Mouse (Mus musculus) right cerebral cortex, adult 18-20 months (tissue): ENCODE results near the gene Shf.
A peak's percentile ranks its signal among the peaks of the same experiment; 100 is the strongest.

Experiments
- DNase-seq: peaks from one replicate; pipeline ENCODE4 v3.0.0; 2022; ENCODE audit warnings: mixed read lengths

The Shf gene

DNA sequence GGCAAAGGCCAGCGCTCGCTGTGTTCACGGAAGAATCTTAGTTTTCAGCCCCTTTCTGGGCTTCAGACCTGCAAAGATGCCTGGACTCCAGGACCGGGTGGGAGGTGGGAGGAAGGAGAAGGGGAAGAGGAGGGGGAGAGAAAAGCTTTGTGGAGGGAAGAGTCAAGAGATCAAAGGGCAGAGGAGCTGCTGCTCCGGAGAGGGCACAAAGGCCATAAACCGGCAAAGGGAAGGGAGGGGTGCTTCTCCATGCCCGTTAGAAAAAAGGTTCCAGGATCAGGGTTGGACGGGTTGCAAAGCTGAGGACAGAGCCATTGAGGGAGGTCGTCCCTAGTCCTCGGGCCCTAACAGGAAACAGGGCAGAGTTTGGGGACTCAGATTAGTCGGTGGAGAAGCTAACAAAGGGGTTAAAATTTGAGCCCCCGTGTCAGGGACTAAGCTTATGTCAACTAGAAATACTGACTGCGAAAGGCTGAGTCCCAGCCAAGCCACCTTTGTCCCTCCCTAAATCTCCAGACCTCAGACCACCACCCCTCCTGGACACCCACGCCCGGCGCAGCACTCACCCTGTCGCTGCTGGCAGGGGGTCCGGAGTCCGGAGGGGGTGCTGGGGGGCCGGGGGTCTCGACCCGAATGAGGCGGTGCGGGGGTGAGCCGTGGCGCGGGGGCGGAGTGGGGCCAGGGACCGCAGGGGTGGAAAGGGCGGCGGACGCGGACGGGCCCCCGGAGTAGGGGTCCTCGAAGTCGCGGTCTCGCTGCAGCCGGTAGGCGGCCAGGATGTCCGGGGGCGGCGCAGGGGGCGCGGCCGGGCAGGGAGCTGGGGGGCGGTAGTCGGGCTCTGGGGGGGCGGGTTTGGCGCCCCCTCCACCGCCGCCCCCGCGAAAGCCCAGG, 636 bp downstream of the Shf start:
- no peak for DNase-seq

DNA sequence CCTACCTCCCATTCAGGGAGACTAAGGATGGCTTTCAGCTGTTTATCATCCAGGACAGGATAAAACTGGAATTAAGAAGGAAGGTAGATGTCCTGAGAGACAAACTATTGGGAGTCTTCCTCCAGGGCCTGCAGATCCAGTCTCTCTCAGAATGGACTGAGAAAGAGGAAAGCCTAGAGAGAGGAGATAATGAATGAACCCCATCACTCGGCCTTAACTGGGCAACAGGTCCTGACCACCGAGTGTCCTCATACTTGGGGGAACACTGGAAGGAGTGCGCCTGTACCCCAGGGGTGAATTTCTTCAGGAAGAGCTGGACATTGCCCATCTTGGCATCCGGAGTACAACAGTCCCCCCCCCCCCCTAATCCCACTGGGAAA, 1.3 kb downstream of the Shf start:
- DNase-seq: no peak

- DNase-seq: no peak
Measured at GRCm38 (mm10) chr2:122367181-122367580, 1.8 kb downstream of the Shf start.

- DNase-seq: no peak
Measured at GRCm38 (mm10) chr2:122366706-122367105, 2.3 kb downstream of the Shf start.

GRCm38 (mm10) chr2:122366039-122366438, 2.9 kb downstream of the Shf start:
- no peak for DNase-seq

DNA sequence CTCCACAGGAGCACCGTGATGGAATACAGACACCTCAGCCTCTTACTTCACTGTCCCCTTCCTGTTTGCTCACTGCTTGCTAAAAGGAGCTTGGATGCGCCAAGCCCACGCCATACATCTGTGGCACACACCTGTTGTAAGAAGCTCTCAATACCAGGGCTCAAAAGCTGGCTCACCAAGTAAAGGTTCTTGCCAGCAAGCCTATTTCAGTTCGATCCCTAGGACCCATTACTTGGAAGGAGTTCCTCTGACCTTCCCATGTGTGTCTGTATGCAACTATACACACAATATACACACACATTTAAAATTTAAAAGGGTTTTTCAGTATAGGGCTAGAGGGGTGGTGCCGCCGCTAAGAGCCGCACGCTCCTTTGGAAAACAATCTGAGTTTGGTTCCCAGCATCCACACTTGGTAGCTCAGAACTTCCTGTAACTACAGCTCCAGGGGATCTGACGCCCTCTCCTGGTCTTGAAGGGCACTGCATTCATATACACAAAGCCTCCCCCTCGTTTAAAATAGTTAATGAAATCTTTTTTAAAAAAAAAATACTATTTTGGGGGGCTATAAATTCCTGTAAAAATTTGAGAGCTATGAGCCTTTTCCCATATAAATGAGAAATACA, 3.6 kb downstream of the Shf start:
- DNase-seq: no peak

DNA sequence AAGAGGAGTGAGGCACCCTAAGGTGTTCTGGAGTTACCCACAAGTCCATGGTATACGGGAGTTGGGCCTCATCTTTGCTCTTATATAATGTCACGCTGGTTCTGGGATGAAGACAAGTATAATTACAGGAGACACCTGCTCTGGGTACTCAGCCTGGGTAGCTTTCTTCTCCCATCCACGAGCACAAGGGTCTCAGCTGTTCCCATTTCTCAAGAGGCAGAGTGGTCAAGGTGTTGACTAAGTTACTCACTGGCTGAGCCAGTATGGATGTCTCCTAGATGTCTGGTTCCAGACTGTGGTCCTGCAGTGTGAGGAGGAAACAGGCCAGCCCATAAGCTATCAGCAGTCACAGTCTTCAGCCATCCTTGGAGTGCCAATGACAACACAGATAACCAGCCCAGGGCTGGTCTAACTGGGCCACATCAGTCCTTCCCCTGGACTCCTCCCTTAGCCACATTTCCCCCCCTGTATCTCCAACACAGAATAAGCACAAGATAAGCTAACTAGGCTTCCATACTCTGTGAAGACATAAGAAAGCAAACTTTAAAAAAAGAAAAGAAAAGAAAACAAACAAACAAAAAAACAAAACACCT, 4.5 kb downstream of the Shf start:
- DNase-seq: no peak

DNA sequence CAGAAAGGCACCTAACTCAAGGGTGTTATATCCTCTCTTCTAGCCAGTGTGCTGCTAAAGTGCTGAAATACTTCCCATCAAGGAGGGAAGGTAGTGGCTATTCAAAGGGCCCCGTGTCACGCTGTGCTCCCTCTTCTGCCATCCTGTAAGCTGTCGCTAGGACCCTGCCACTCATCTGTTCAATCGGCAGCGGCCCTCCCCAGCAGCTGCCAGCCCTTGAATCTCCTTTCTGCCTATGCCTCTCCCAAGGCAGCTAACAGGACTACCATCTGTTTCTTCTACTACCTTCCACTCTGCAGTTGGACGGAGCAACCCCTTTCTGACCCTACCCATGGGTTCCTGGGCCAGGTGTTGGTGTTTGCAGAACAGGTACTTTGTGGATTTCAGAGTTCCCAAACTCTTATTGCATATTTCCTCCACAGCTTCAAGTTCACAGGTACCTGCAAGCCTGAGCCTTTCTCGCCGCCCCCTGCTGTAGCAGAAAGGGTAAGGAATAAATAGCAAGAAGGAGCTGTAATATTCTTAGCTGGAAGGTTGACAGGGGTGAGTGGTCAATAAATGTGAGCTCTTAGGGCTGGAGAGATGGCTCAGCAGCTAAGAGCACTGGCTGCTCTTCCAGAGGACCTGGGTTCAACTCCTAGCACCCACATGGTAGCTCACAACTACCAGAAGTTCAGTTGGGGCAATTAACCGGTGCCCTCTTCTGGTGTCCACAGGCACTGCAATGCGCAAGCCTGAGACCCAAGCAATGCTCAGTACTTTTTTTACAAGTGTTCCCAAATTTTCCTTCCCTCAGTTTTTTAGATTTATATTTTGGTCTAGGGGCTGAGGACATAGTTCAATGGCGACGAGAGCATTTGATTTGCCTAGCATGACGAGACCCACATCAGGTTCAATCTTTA, 6.1 kb downstream of the Shf start:
- DNase-seq: no peak

DNA sequence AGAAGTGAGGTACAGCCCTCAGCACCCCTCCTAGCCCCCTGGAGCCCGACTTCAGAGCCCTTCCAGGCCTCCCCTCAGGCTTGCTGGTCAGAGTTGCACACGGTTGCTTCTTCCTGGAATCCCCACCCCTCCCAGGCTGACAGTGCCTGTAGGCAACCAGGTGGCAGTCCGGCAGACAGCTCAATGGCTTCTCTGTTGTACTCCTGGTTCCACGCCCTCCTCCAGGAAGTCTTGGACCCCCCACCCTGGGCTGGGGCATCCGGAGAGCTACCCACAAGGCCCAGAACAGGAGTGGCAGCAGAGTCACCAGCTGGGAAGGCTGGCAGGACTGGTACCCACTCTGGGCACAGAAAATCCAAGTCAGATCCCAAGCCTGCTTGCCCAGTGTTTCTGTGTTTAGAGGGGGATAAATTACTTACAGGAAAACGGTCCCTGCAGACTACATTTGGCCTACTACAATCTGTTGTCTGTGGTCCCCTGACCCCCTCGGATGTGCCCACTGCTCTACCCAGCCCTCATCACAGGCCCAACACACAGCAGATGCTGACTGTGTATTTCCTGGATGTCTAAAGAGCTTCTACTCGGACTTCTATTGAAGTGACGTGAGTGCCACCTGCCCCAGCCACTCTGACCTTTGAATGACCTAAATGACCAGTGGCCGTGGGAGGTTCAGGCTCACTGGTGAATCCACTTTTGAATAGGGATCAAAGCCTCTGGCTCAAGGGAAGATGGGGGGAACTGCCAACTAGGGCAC, 6.9 kb downstream of the Shf start:
- no peak for DNase-seq

DNA sequence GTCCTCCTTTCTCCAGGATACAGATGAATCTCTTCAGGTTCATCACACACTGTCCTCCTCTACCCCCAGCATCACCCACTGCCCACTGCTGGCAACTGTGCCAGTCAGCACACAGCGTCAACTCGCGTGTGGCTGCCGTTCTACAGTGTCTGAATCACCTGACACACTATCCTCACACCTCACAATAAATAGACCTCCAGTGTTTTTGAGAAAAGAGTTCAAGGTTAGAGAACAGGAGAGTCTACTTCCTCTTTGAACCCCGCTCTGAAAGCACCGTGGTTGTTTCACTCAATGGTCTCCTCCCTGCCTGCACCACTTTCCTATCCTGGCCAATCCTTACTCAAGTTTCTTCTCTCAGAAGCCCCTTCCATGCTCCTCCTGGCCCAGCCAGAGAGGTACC, 7.8 kb downstream of the Shf start:
- no peak for DNase-seq

DNA sequence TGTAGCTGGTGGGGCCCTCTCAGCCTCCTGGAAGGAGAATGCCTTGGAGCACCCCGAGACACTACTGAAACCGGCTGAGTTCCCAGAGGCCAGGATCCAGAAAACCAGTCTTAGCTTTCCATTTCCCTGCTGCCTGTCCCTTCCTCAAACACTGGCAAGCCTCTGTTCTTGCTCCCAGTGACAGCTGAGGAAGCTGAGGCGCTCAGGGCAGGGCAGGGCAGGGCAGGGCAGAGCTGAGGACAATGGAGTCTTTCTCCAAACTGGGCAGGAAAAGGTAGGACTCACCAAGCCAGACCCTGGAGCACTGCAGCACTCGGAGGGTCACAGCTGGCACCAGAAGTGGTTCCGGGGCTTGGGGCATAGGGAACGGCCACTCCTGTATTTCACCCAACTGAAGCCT, 8.7 kb downstream of the Shf start:
- DNase-seq: no peak

DNA sequence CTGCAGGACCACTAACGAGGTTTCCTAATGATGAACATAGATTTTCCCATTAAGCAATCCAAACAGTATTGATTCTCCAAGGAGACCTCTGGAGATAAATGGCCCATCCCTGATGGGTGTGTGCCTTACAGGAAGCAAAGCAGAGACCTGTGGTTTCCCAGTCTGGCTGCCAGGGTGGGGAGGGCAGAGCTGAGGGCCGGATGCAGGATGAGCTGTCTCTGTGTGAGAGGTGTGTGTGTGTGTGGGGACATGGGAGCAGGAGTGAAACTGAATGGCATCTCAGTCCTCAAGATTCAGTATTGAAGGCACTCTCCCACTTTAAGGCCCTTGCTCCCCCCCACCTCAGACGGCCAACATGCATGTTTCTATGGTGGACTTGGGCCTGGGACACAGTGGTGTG, 12.8 kb downstream of the Shf start:
- no peak for DNase-seq

- DNase-seq: no peak
Measured at GRCm38 (mm10) chr2:122355389-122355788, 13.6 kb downstream of the Shf start.

- no peak for DNase-seq
Measured at GRCm38 (mm10) chr2:122354191-122354929, 14.6 kb downstream of the Shf start.

DNA sequence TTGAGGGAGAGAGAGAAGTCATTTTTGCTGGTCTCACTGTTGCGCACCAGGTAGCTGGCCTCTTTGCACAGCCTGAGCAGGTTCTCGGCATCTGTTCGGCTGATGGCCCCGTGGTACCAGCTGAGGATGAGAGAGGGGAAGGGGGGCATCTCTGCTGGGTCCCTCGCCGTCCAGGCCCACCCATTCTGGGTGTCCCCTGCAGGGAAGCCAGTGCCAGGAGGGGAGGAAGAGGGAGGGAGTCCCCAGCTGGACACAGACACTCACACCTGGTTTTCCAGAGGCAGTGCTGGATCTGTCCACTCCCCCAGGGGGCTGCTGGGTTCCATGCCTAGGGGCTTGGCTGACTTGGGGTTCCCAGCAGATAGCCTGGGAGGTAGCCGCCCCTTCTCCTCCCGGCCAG, 15.2 kb downstream of the Shf start:
- DNase-seq: no peak

- DNase-seq: no peak
Measured at GRCm38 (mm10) chr2:122352992-122353391, 16.0 kb downstream of the Shf start.

- peak; percentile 62 for DNase-seq
Measured at GRCm38 (mm10) chr2:122351931-122352329, 17.0 kb downstream of the Shf start.

DNA sequence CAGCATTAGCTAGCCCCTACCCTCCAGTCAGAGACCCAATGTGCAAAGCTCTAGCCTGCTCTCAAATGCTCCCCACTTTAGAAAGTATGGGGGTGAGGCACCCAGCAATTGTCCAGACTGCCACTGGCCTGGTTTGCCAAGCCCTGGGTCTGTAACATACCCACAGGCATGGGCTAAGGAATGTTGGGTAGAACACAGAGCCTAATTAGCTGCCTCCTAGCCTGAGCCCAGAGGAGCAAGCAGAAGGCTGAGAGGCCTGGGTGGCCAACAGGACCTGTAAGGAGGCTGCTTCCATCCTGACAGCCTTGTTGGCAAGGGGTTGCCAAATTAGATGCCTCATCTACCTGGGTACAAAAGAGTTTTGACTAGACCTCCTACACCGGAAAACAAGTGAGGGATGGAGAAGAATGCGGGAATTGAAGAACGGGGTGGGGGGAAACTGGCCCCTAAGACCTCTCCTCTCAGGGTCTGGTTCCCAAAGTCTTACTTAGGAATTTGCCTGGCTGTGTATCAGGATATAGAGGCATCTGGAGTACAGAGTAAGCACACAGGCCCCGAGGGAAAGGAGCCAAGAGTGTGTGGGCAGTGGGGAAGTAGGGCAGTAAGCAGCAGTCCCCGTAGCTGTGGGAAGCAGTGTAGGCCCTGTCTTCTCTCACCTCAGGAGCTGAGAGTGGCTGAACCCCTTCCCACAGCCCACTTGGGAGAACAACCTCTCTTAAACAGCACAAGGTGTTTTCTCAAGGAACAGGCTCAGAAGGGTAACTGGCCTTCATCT, 17.6 kb downstream of the Shf start:
- DNase-seq: peak; percentile 88

GRCm38 (mm10) chr2:122349136-122349785, 19.7 kb downstream of the Shf start:
- no peak for DNase-seq

GRCm38 (mm10) chr2:122348531-122349131, 20.3 kb downstream of the Shf start:
- DNase-seq: peak; percentile 91
